Mouse (Mus musculus) hindbrain, embryonic 15.5 days (tissue): ENCODE measurements around the gene Evi2b. TPM values are rescaled to one million over a fixed set of nuclear protein-coding genes. Genes with fewer than 3 reads are reported as not detected.

Experiments
- ATAC-seq: fragments of 200-750 bp; cut with Nextera tagmentation; 2 replicates; pipeline ENCODE4 v1.8.0; 2017; ENCODE audit warnings: low read depth, moderate number of reproducible peaks, moderate TSS enrichment; ENCODE audit not compliant: low FRiP score
- H3K27ac ChIP-seq: fragments of 300-500 bp; sonication (generic); replicated peaks from 2 replicates; pipeline ENCODE4 v1.5.1; 2015; ENCODE audit warnings: mild to moderate bottlenecking, inconsistent platforms
- H3K27me3 ChIP-seq: fragments of 300-500 bp; sonication (generic); 2 replicates; pipeline ENCODE4 v1.6.1; 2015; ENCODE audit warnings: control low read depth, inconsistent platforms
- H3K36me3 ChIP-seq: fragments of 300-500 bp; sonication (generic); 2 replicates; pipeline ENCODE4 v1.6.1; 2015; ENCODE audit warnings: control low read depth, inconsistent platforms
- H3K4me1 ChIP-seq: fragments of 300-500 bp; sonication (generic); replicated peaks from 2 replicates; pipeline ENCODE4 v1.6.1; 2015; ENCODE audit warnings: control low read depth, inconsistent platforms
- H3K4me2 ChIP-seq: fragments of 300-500 bp; sonication (generic); 2 replicates; pipeline ENCODE4 v1.6.1; 2015; ENCODE audit warnings: moderate library complexity, mild to moderate bottlenecking, inconsistent platforms
- H3K4me3 ChIP-seq: fragments of 300-500 bp; sonication (generic); 2 replicates; pipeline ENCODE4 v1.5.1; 2015; ENCODE audit warnings: mild to moderate bottlenecking, inconsistent platforms
- H3K9ac ChIP-seq: fragments of 300-500 bp; sonication (generic); 2 replicates; pipeline ENCODE4 v1.6.1; 2015; ENCODE audit warnings: inconsistent platforms
- H3K9me3 ChIP-seq: fragments of 300-500 bp; sonication (generic); 2 replicates; pipeline ENCODE4 v1.6.1; 2016; ENCODE audit warnings: control low read depth, inconsistent platforms
- WGBS: fragments of 180-500 bp; shearing (Covaris S2); methylation state at CpG from one replicate; pipeline ENCODE4 v1.1.7; 2015; 5-methylcytosine and 5-hydroxymethylcytosine counted together
- polyA plus RNA-seq: library from polyadenylated mRNA; unstranded; fragments of >200 nt; fragmentation: Nextera tagmentation; extraction: Ambion mirVana; gene quantifications from 2 replicates; pipeline ENCODE4 v1.2.1, GENCODE M21; 2015

The Evi2b gene
- polyA plus RNA-seq, 1 experiment from 2014 or later = not detected

GRCm38 (mm10) chr11:79530774-79531173 is 7.2 kb upstream of the Evi2b start:
- no peak overlapping the region for H3K4me2 ChIP-seq
- WGBS = 95% methylated on average over 11 of the region's 11 CpGs
- H3K4me1 ChIP-seq = peaks cover 8% of the 10 kb centered on the region
- H3K27me3 ChIP-seq = no peaks in the 10 kb centered on the region
- no peaks in the 10 kb centered on the region for H3K9me3 ChIP-seq
- no peak overlapping the region for H3K27ac ChIP-seq
- H3K4me3 ChIP-seq = no peak overlapping the region
- no peak overlapping the region for H3K9ac ChIP-seq
- peaks cover 2% of the 10 kb centered on the region; the same call in 1 of the 2 replicates for H3K36me3 ChIP-seq
- no peak for ATAC-seq

GRCm38 (mm10) chr11:79530333-79530761 is 6.8 kb upstream of the Evi2b start, which contains the start of the genes Evi2 and Evi2a:
TSS of gene Evi2 (minus strand) at chr11:79530589.
TSS of gene Evi2a (minus strand) at chr11:79530609.
- Histone ChIP-seq H3K4me3 (no peak within 1 kb of the TSS), H3K36me3 (no peaks in the 10 kb centered on the region), H3K4me2 (no peak within 1 kb of the TSS), H3K9me3 (no peaks in the 10 kb centered on the region), H3K4me1 (peaks cover 8% of the 10 kb centered on the region), H3K9ac (no peak within 1 kb of the TSS), H3K27me3 (no peaks in the 10 kb centered on the region), H3K27ac (no peak within 1 kb of the TSS)
- WGBS = 83% methylated on average over 7 of the region's 7 CpGs
- ATAC-seq = no peak

GRCm38 (mm10) chr11:79529736-79530135 is 6.2 kb upstream of the Evi2b start:
- no peak overlapping the region for H3K9ac ChIP-seq
- H3K4me1 ChIP-seq = peaks cover 8% of the 10 kb centered on the region
- H3K27me3 ChIP-seq = no peaks in the 10 kb centered on the region
- H3K4me3 ChIP-seq = no peak overlapping the region
- 81% methylated on average over 2 of the region's 2 CpGs for WGBS
- no peak overlapping the region for H3K4me2 ChIP-seq
- no peak overlapping the region for H3K27ac ChIP-seq
- no peaks in the 10 kb centered on the region for H3K9me3 ChIP-seq
- no peak for ATAC-seq
- H3K36me3 ChIP-seq = no peaks in the 10 kb centered on the region

DNA sequence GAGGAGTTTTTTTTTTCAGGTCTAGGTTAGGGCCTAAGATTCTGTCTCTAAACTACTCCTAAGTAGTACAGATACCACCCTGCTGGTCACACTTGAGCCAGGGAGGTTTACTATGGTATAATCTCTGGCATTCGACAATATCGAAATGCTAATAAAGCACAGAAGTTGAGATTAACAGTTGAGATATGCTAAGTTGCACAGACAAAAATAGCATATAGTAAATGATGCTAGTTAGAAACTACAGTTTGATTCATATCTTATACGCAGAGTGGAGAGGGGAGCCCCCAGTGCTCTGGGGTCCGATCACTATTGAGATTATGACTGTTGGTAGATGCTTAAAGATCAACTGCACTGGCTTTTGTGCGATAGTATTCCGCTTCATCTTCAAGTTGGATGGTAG is 5.7 kb upstream of the Evi2b start:
- no peak for ATAC-seq
- Histone ChIP-seq H3K9me3 (no peaks in the 10 kb centered on the region), H3K27ac (no peak overlapping the region), H3K36me3 (no peaks in the 10 kb centered on the region), H3K9ac (no peak overlapping the region), H3K4me3 (no peak overlapping the region), H3K4me1 (peaks cover 5% of the 10 kb centered on the region), H3K27me3 (no peaks in the 10 kb centered on the region), H3K4me2 (no peak overlapping the region)
- WGBS = 95% methylated on average over 6 of the region's 6 CpGs

DNA sequence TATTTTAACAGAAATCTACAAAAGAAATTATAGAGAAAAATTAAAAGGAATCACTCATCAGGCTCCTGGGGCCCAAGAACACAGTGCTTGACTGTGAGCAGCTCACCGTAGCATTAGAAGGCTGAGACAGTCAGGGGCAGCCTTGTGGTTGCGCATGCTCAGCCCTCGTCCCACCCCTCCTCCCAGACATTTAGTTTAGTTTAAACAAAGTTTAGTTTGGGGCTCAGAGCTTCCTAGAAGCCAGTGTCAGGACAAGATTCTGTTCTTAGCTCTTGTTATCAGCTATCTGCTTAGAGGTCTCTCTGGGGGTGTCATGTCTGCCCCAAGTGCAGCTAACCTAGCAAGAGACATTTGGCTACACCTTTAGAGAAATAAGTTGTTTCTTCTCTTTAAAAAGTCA is 5.0 kb upstream of the Evi2b start:
- H3K36me3 ChIP-seq = no peaks in the 10 kb centered on the region
- ATAC-seq = no peak
- 91% methylated on average over 3 of the region's 3 CpGs for WGBS
- H3K4me3 ChIP-seq = no peak overlapping the region
- no peak overlapping the region for H3K4me2 ChIP-seq
- no peaks in the 10 kb centered on the region for H3K9me3 ChIP-seq
- no peak overlapping the region for H3K9ac ChIP-seq
- no peak overlapping the region for H3K27ac ChIP-seq
- H3K4me1 ChIP-seq = no peaks in the 10 kb centered on the region
- no peaks in the 10 kb centered on the region for H3K27me3 ChIP-seq

DNA sequence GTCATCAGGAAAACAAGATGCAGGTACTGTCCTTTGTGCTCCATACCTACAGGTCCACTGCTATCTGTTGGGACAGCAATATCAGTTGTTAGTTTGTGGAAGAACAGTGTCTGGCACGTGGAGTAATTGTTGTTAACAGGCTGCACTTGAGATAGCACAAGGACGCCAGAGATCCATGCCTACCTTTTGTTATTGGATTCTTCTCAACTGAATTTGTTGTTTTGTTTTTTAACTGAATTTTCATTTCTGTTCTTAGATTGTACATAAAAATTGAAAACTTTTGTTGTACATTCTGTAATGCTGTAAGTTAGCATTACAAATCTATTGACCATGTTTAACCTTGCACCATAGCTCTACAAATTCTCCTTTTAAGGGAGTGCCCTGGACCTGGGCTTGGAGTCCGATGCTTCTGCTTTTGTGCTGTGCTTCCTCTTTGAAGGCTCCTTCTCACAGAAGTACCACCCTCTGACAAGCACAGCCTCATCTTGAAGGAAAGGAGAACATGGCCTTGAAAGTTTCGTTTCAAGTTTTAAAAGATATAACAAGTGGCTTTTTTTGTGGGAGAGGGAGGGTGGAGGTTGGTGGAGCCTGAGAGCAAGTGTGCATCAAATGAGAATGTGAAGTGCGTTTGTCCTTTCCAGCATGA is 4.3 kb upstream of the Evi2b start:
- 94% methylated on average over 5 of the region's 5 CpGs for WGBS

GRCm38 (mm10) chr11:79527015-79527738 is 3.6 kb upstream of the Evi2b start:
- H3K9ac ChIP-seq = no peak overlapping the region
- H3K36me3 ChIP-seq = no peaks in the 10 kb centered on the region
- H3K4me2 ChIP-seq = no peak overlapping the region
- no peak for ATAC-seq
- 79% methylated on average over 15 of the region's 15 CpGs for WGBS
- H3K4me1 ChIP-seq = no peaks in the 10 kb centered on the region
- H3K9me3 ChIP-seq = no peaks in the 10 kb centered on the region
- H3K27me3 ChIP-seq = no peaks in the 10 kb centered on the region
- no peak overlapping the region for H3K4me3 ChIP-seq
- H3K27ac ChIP-seq = no peak overlapping the region

More for the DNA sequence above, 4.3 kb upstream of the Evi2b start:
- Histone ChIP-seq H3K36me3 (no peaks in the 10 kb centered on the region), H3K9ac (no peak overlapping the region), H3K9me3 (no peaks in the 10 kb centered on the region), H3K4me1 (no peaks in the 10 kb centered on the region), H3K4me3 (no peak overlapping the region), H3K27me3 (no peaks in the 10 kb centered on the region), H3K4me2 (no peak overlapping the region), H3K27ac (no peak overlapping the region)
- ATAC-seq = no peak

DNA sequence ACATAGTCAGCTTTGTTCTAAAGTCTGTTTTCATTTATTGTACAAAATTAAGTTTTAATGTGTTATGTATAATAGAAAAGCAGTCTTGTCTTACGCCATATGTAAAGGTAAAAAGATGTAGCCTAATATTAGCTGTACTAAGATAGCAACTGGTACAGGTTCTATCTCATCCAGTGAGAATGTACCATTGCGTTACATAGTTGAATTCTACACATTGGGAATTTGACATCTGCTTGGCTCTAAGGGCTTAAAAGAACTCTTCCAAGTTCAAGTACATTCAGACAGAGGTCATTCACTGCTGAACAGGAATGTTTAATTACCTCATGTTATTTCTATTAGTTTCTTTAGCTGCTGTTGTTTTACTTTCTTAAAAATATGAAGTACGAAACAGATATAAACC is 3.0 kb upstream of the Evi2b start:
- H3K4me2 ChIP-seq = no peak overlapping the region
- no peak overlapping the region for H3K4me3 ChIP-seq
- H3K9ac ChIP-seq = no peak overlapping the region
- no peaks in the 10 kb centered on the region for H3K36me3 ChIP-seq
- H3K27ac ChIP-seq = no peak overlapping the region
- 94% methylated on average over 3 of the region's 3 CpGs for WGBS
- H3K4me1 ChIP-seq = no peaks in the 10 kb centered on the region
- ATAC-seq = no peak
- no peaks in the 10 kb centered on the region for H3K9me3 ChIP-seq
- no peaks in the 10 kb centered on the region for H3K27me3 ChIP-seq

DNA sequence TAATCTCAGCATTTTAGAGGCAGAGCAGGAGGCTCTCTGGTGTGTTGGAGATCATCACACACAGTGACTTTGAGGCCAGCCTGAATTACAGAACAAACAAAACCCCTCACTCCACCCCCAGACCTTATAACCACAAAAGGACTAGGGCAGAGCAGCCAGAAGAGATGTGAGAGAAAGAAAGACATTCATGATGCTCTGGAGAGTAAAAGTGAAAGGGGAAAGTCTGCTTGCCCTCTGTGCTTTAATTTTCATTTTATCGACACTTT is 681 bp upstream of the Evi2b start:
- no peaks in the 10 kb centered on the region for H3K27me3 ChIP-seq
- no peak for ATAC-seq
- H3K4me2 ChIP-seq = no peak overlapping the region
- no peaks in the 10 kb centered on the region for H3K9me3 ChIP-seq
- H3K4me3 ChIP-seq = no peak overlapping the region
- H3K36me3 ChIP-seq = no peaks in the 10 kb centered on the region
- WGBS = 84% methylated on average over 1 of the region's 1 CpGs
- H3K9ac ChIP-seq = no peak overlapping the region
- H3K4me1 ChIP-seq = no peaks in the 10 kb centered on the region
- H3K27ac ChIP-seq = no peak overlapping the region

- no peaks in the 10 kb centered on the region for H3K36me3 ChIP-seq
- no peak overlapping the region for H3K4me2 ChIP-seq
- 86% methylated on average over 1 of the region's 1 CpGs for WGBS
- H3K4me3 ChIP-seq = no peak overlapping the region
- H3K9me3 ChIP-seq = no peaks in the 10 kb centered on the region
- no peaks in the 10 kb centered on the region for H3K27me3 ChIP-seq
- H3K27ac ChIP-seq = no peak overlapping the region
- H3K4me1 ChIP-seq = no peaks in the 10 kb centered on the region
- no peak for ATAC-seq
- H3K9ac ChIP-seq = no peak overlapping the region
Measured at GRCm38 (mm10) chr11:79522944-79523343, 618 bp downstream of the Evi2b start.

- H3K36me3 ChIP-seq = no peaks in the 10 kb centered on the region
- no peaks in the 10 kb centered on the region for H3K27me3 ChIP-seq
- H3K4me2 ChIP-seq = no peak overlapping the region
- H3K9me3 ChIP-seq = no peaks in the 10 kb centered on the region
- no peak overlapping the region for H3K9ac ChIP-seq
- no peak for ATAC-seq
- H3K4me1 ChIP-seq = no peaks in the 10 kb centered on the region
- no peak overlapping the region for H3K27ac ChIP-seq
- no peak overlapping the region for H3K4me3 ChIP-seq
Measured at GRCm38 (mm10) chr11:79521930-79522329, 1.6 kb downstream of the Evi2b start.

DNA sequence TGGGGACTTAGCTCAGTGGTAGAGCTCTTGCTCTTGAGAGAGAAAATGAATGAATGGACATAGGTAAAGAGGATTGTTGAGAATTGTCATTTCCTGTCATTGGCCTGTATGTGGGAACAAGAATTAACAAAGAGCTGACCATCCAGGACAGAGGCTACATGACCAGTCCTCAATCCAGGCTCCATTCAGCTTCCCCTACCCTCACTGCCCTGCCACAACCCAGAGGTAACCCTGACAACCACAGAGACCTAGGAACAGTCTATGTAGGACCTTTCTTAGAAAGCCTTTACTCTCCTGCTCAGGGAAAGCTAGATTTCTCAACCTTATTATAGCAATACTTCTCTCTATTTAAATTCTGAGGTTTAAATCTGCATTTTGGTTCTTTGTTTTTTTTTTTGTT is 2.8 kb downstream of the Evi2b start:
- Histone ChIP-seq H3K36me3 (no peaks in the 10 kb centered on the region), H3K4me3 (no peak overlapping the region), H3K27ac (no peak overlapping the region), H3K27me3 (no peaks in the 10 kb centered on the region), H3K9me3 (no peaks in the 10 kb centered on the region), H3K9ac (no peak overlapping the region), H3K4me2 (no peak overlapping the region), H3K4me1 (no peaks in the 10 kb centered on the region)
- no peak for ATAC-seq

- H3K27me3 ChIP-seq = no peaks in the 10 kb centered on the region
- H3K9me3 ChIP-seq = no peaks in the 10 kb centered on the region
- H3K4me2 ChIP-seq = no peak overlapping the region
- WGBS = 84% methylated on average over 1 of the region's 1 CpGs
- ATAC-seq = no peak
- H3K9ac ChIP-seq = no peak overlapping the region
- no peak overlapping the region for H3K4me3 ChIP-seq
- no peak overlapping the region for H3K27ac ChIP-seq
- no peaks in the 10 kb centered on the region for H3K36me3 ChIP-seq
- H3K4me1 ChIP-seq = no peaks in the 10 kb centered on the region
Measured at GRCm38 (mm10) chr11:79519878-79520291, 3.7 kb downstream of the Evi2b start.
